Mouse (Mus musculus): Measurements from ENCODE around the gene Celf1. TPM values are rescaled to one million over a fixed set of nuclear protein-coding genes. Genes with fewer than 3 reads are reported as not detected.

The Celf1 gene
- polyA plus RNA-seq, 1 experiment from 2014 or later: 47.9 TPM

- no peak for ATAC-seq (ENCODE audit: low read depth)
- H3K27me3 ChIP-seq (ENCODE audit: control insufficient read depth, insufficient read depth, low read depth, low read length): no peaks in the 10 kb centered on the region
- no peak overlapping the region for H3K27ac ChIP-seq (ENCODE audit: low read length)
- no peaks in the 10 kb centered on the region for H3K9me3 ChIP-seq (replicated peaks; ENCODE audit: control insufficient read depth, low read length)
- WGBS (ENCODE audit: insufficient replicate concordance): 80% methylated on average over 5 of the region's 5 CpGs
- H3K4me1 ChIP-seq (ENCODE audit: control insufficient read depth, low read depth, low read length): peaks cover 30% of the 10 kb centered on the region
- no peak overlapping the region for H3K4me2 ChIP-seq (ENCODE audit: low read depth, low read length)
- H3K4me3 ChIP-seq (ENCODE audit: low read depth, low read length): no peak overlapping the region
- H3K36me3 ChIP-seq (ENCODE audit: control insufficient read depth, insufficient read depth): peaks cover 59% of the 10 kb centered on the region
- no peak overlapping the region for H3K9ac ChIP-seq (ENCODE audit: low read depth, low read length)
These were observed 118.3 kb downstream of the Celf1 start for GRCm38 (mm10) chr2:91058435-91058834.

GRCm38 (mm10) chr2:91059376-91059775 lies 119.2 kb downstream of the Celf1 start:
- H3K4me1 ChIP-seq (ENCODE audit: control insufficient read depth, low read depth, low read length): peaks cover 30% of the 10 kb centered on the region
- 95% methylated on average over 2 of the region's 2 CpGs for WGBS (ENCODE audit: insufficient replicate concordance)
- H3K4me2 ChIP-seq (ENCODE audit: low read depth, low read length): no peak overlapping the region
- H3K27me3 ChIP-seq (ENCODE audit: control insufficient read depth, insufficient read depth, low read depth, low read length): no peaks in the 10 kb centered on the region
- H3K9ac ChIP-seq (ENCODE audit: low read depth, low read length): no peak overlapping the region
- no peak for ATAC-seq (ENCODE audit: low read depth)
- no peaks in the 10 kb centered on the region for H3K9me3 ChIP-seq (replicated peaks; ENCODE audit: control insufficient read depth, low read length)
- no peak overlapping the region for H3K4me3 ChIP-seq (ENCODE audit: low read depth, low read length)
- peaks cover 60% of the 10 kb centered on the region for H3K36me3 ChIP-seq (ENCODE audit: control insufficient read depth, insufficient read depth)
- no peak overlapping the region for H3K27ac ChIP-seq (ENCODE audit: low read length)

DNA sequence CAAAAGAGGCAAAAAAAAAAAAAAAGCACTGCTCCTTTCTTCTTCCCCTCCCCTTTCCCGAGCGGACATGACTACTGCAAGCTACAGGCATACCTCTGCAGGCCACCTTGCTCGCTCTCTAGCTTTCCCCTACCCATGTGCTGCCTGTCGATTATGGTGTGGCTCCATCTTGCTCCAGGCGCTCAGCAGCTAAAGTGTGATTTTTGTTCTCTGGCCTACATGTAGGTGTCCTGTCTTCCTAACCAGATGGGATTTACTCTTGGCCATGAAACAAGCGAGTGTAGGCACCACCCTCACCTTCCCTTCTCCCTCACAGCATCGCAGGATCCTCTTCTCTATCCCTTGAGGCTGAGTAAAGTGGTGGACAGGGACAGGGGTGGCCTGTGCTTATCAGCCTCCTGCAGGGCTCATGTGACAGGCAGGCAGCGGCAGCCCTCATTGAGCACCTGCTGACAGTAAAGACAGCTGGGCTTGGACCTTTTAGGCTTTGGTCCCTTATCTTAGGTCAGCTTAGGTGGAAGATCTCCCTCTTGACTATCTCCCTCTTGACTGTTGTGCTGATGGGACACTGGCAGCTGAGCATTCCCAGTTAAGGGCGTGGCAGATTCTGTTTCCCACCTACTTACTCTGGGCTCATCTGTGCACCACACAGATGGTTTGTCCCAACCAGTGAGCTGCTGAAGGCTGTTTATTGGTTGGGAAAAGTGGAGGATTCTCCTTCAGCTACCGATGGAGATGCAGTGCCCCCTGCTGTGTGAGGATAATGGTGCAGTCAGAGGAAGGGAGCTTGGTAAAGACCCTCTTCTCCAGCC lies 120.6 kb downstream of the Celf1 start:
- Histone ChIP-seq H3K27me3 (ENCODE audit: control insufficient read depth, insufficient read depth, low read depth, low read length) (no peaks in the 10 kb centered on the region), H3K27ac (ENCODE audit: low read length) (peak overlapping the region; percentile 71), H3K9ac (ENCODE audit: low read depth, low read length) (no peak overlapping the region), H3K4me3 (ENCODE audit: low read depth, low read length) (no peak overlapping the region), H3K36me3 (ENCODE audit: control insufficient read depth, insufficient read depth) (peaks cover 59% of the 10 kb centered on the region), H3K4me2 (ENCODE audit: low read depth, low read length) (0 out of 2 replicates have a peak overlapping the region, but pooled peaks have one; percentile 15), H3K9me3 (replicated peaks; ENCODE audit: control insufficient read depth, low read length) (no peaks in the 10 kb centered on the region), H3K4me1 (ENCODE audit: control insufficient read depth, low read depth, low read length) (peaks cover 20% of the 10 kb centered on the region)
- ATAC-seq (ENCODE audit: low read depth): peak; percentile 88
- 47% methylated on average over 10 of the region's 10 CpGs for WGBS (ENCODE audit: insufficient replicate concordance)

DNA sequence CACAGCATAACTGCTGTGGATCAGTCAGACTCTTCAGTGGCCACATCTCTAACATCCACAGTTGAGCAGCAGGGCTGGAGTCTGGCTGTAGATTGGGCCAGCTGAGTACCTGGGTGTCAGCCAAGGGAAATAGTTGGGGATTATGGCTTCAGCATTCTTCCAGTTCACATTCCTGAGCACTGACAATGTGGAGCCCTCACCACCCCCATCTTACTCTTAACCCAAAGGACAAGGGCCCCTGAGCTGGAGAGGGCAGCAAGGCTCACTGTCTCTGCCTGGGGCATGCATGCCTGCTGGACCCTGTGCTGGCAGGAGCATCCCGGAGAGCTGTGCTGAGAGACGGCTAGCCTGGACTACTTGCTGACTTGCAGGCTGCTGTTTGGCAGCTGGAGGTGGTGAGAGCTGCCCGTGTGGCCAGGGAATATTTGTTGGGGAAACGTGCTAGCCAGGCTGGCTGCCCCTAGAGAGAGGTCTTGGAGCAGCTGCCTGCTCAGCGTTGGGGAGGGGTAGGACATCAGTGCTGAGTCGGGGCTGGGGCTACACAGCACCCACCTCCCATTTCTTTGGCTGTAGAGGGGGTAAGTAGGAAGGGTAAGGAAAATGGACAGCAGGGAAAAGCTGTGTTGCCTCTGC lies 121.8 kb downstream of the Celf1 start:
- peak overlapping the region; percentile 71 for H3K27ac ChIP-seq (ENCODE audit: low read length)
- H3K9me3 ChIP-seq (replicated peaks; ENCODE audit: control insufficient read depth, low read length): no peaks in the 10 kb centered on the region
- no peak overlapping the region for H3K9ac ChIP-seq (ENCODE audit: low read depth, low read length)
- no peaks in the 10 kb centered on the region for H3K27me3 ChIP-seq (ENCODE audit: control insufficient read depth, insufficient read depth, low read depth, low read length)
- H3K4me3 ChIP-seq (ENCODE audit: low read depth, low read length): no peak overlapping the region
- H3K36me3 ChIP-seq (ENCODE audit: control insufficient read depth, insufficient read depth): peaks cover 47% of the 10 kb centered on the region
- no peak overlapping the region for H3K4me2 ChIP-seq (ENCODE audit: low read depth, low read length)
- ATAC-seq (ENCODE audit: low read depth): no peak
- peaks cover 20% of the 10 kb centered on the region for H3K4me1 ChIP-seq (ENCODE audit: control insufficient read depth, low read depth, low read length)
- 86% methylated on average over 6 of the region's 6 CpGs for WGBS (ENCODE audit: insufficient replicate concordance)

DNA sequence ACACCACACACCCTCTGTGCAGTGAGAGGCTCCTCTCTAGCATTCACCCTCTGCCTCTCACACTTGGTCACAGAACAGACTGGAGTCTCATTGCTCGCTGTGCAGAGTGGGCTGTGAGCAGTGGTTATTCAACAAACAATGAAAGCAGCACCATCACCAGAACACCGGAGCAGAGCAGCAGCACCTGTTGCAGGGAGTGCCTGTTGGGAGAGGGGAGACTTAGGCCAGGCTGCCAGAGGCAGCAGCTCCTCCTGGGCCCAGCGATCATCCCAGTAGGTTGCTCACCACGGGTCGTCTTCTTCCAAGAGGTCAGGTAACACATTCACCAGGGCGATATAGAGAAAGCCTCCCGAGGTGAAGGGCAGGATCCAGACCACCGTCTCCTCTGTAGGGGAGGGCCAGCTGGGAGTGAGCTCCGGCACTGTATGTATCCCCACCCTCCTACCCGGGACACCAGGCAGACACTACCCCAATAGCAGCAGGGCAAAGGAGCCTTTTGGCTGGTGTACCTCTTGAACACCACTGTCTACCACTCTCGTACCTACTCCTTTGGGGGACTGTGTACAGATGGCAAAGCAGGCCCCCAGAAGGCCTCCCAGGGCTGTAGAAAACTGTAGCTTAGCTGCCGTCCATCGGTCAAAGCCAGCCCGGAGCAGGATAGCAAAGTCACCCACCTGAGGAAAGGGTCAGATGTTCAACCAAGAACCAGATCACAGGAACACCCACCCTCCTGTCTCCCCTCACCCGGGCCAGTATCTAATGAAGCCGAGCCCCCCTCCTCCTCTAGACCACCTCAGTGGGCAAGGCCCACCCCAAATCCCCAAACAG lies 122.8 kb downstream of the Celf1 start:
- ATAC-seq (ENCODE audit: low read depth): no peak
- WGBS (ENCODE audit: insufficient replicate concordance): 83% methylated on average over 16 of the region's 16 CpGs
- H3K27ac ChIP-seq (ENCODE audit: low read length): no peak overlapping the region
- peaks cover 36% of the 10 kb centered on the region for H3K36me3 ChIP-seq (ENCODE audit: control insufficient read depth, insufficient read depth)
- no peak overlapping the region for H3K4me2 ChIP-seq (ENCODE audit: low read depth, low read length)
- no peak overlapping the region for H3K4me3 ChIP-seq (ENCODE audit: low read depth, low read length)
- H3K4me1 ChIP-seq (ENCODE audit: control insufficient read depth, low read depth, low read length): peaks cover 20% of the 10 kb centered on the region
- no peaks in the 10 kb centered on the region for H3K27me3 ChIP-seq (ENCODE audit: control insufficient read depth, insufficient read depth, low read depth, low read length)
- no peaks in the 10 kb centered on the region for H3K9me3 ChIP-seq (replicated peaks; ENCODE audit: control insufficient read depth, low read length)
- H3K9ac ChIP-seq (ENCODE audit: low read depth, low read length): no peak overlapping the region

DNA sequence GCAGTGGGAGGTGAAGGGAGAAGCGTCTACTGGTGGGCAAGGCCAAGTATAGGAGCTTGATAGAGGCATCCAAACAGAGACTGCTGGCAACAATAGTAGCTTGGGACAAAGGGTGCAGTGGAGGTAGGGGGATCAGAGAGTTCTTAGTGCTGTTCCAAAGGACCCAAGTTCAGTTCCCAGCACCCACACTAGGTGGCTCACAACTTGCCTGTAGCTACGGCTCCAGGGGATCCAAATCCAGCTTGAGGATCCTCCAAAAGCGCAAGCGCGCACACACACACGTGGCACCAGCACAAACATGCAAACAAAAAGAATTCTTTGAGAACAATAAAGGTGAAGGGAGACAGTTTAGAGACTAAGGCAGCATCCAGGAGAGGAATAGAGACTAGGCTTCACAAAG lies 124.0 kb downstream of the Celf1 start:
- H3K9ac ChIP-seq (ENCODE audit: low read depth, low read length): no peak overlapping the region
- H3K27me3 ChIP-seq (ENCODE audit: control insufficient read depth, insufficient read depth, low read depth, low read length): no peaks in the 10 kb centered on the region
- H3K27ac ChIP-seq (ENCODE audit: low read length): no peak overlapping the region
- no peak overlapping the region for H3K4me2 ChIP-seq (ENCODE audit: low read depth, low read length)
- 87% methylated on average over 6 of the region's 6 CpGs for WGBS (ENCODE audit: insufficient replicate concordance)
- no peak overlapping the region for H3K4me3 ChIP-seq (ENCODE audit: low read depth, low read length)
- no peak for ATAC-seq (ENCODE audit: low read depth)
- no peaks in the 10 kb centered on the region for H3K9me3 ChIP-seq (replicated peaks; ENCODE audit: control insufficient read depth, low read length)
- H3K36me3 ChIP-seq (ENCODE audit: control insufficient read depth, insufficient read depth): peaks cover 26% of the 10 kb centered on the region
- H3K4me1 ChIP-seq (ENCODE audit: control insufficient read depth, low read depth, low read length): peaks cover 28% of the 10 kb centered on the region

- Histone ChIP-seq H3K4me3 (ENCODE audit: low read depth, low read length) (no peak overlapping the region), H3K9me3 (replicated peaks; ENCODE audit: control insufficient read depth, low read length) (no peaks in the 10 kb centered on the region), H3K4me2 (ENCODE audit: low read depth, low read length) (no peak overlapping the region), H3K27ac (ENCODE audit: low read length) (no peak overlapping the region), H3K27me3 (ENCODE audit: control insufficient read depth, insufficient read depth, low read depth, low read length) (no peaks in the 10 kb centered on the region), H3K36me3 (ENCODE audit: control insufficient read depth, insufficient read depth) (peaks cover 22% of the 10 kb centered on the region), H3K9ac (ENCODE audit: low read depth, low read length) (no peak overlapping the region), H3K4me1 (ENCODE audit: control insufficient read depth, low read depth, low read length) (peaks cover 31% of the 10 kb centered on the region)
- 38% methylated on average over 3 of the region's 3 CpGs for WGBS (ENCODE audit: insufficient replicate concordance)
- no peak for ATAC-seq (ENCODE audit: low read depth)
These were observed 125.4 kb downstream of the Celf1 start for GRCm38 (mm10) chr2:91065544-91065943.

DNA sequence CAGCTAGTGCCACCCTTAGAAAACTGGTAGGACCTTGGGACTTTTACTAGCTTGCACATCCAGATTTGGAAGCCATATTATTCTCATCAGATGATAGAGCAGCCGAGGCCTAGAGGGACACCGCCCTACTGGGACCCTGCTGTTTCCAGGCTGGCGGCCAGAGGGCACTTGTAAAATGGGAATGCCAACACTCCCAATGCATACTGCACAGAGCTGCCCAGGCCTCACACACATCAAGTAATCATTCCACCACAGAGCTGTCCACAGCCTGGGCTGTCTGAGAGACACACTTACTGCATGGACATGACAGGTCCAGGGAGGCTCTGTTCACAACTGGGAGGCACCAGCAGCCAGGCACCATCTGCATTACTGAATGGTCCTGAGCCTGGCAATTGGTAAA lies 126.3 kb downstream of the Celf1 start:
- peaks cover 22% of the 10 kb centered on the region for H3K36me3 ChIP-seq (ENCODE audit: control insufficient read depth, insufficient read depth)
- H3K4me2 ChIP-seq (ENCODE audit: low read depth, low read length): no peak overlapping the region
- 73% methylated on average over 3 of the region's 3 CpGs for WGBS (ENCODE audit: insufficient replicate concordance)
- H3K9me3 ChIP-seq (replicated peaks; ENCODE audit: control insufficient read depth, low read length): no peaks in the 10 kb centered on the region
- no peak for ATAC-seq (ENCODE audit: low read depth)
- H3K4me3 ChIP-seq (ENCODE audit: low read depth, low read length): no peak overlapping the region
- H3K27ac ChIP-seq (ENCODE audit: low read length): no peak overlapping the region
- no peak overlapping the region for H3K9ac ChIP-seq (ENCODE audit: low read depth, low read length)
- no peaks in the 10 kb centered on the region for H3K27me3 ChIP-seq (ENCODE audit: control insufficient read depth, insufficient read depth, low read depth, low read length)
- H3K4me1 ChIP-seq (ENCODE audit: control insufficient read depth, low read depth, low read length): peaks cover 28% of the 10 kb centered on the region

Data from liver, embryonic 16.5 days (tissue).